In the genomic region with DNA sequence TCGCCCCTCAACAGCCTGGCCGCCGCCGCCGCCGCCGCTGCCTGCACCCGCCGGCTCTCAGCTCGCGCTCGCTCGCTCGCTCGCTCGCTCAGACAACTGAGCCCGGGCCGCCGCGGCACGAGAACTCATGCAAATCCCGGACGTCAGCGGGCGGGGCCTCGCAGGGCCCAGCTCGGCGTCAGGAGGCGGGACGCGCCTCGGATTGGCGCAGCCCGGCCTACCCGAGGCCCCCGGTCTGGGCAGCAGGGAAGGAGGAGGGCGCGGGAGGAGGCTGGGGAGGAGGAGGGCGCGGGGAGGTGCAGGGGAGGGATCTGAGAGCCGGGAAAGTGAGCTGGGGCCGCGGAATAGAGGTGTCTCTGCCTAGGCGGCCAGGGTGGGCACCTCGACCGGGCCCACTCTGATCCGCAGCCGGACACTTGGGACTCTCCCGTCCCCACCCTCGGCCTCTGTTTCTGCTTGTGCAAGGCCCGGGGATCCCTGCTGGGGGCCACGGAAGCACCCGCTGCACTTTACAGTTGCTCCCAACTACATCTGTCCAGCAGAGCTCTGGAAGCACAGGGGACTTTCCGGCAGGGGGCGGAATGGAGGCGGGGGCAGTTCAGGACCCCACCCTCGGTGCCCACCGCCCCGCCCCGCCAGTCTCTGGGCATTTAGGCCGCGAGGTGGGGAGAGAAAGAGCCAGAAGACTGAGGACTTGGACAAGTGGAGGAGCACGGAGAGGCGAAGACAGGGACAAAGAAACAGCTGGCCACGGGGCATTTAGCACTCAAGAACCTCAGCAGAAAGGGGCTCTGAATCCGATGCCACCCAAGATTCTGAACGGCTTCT, we compare ENCODE assay signal across 8 mouse cellular contexts. TPM values are rescaled to one million over a fixed set of nuclear protein-coding genes. Genes with fewer than 3 reads are reported as not detected.
A peak's percentile ranks its signal among the peaks of the same experiment; 100 is the strongest.
DNase-seq lines count a peak whose midpoint lies in the region; ATAC-seq and TF ChIP-seq lines count a peak whose summit lies in the region.

A gene (minus strand): TSS at position 78 of the 828 bp plus-strand sequence.

- peak within 1 kb of the TSS; percentile 94 to 99 for H3K27ac ChIP-seq in heart, embryonic 14.5 days (replicated peaks in 1 of 2; ENCODE audit: control insufficient read depth in 1 of 2, insufficient read depth in 1 of 2, low read depth in 2 of 2, low read length in 2 of 2)
- H3K27ac ChIP-seq in liver, embryonic 13.5 days = peak within 1 kb of the TSS; percentile 84
- peak within 1 kb of the TSS; percentile 99 for H3K27ac ChIP-seq in stomach, postnatal 0 days (replicated peaks)

- H3K4me1 ChIP-seq in heart, embryonic 14.5 days (ENCODE audit: control insufficient read depth in 2 of 2, insufficient read depth in 2 of 2, low read length in 2 of 2) = peaks cover 29 to 67% of the 10 kb centered on the region in 2 experiments
- peaks cover 72% of the 10 kb centered on the region for H3K4me1 ChIP-seq in liver, embryonic 13.5 days (replicated peaks)
- peaks cover 25% of the 10 kb centered on the region for H3K4me1 ChIP-seq in stomach, postnatal 0 days (replicated peaks; ENCODE audit: control insufficient read depth, insufficient read depth)

- peak; percentile 86 for ATAC-seq in heart, embryonic 14.5 days (ENCODE audit: insufficient number of reproducible peaks, insufficient read depth, low FRiP score, low read depth)
- peak; percentile 86 for ATAC-seq in liver, embryonic 13.5 days (ENCODE audit: low read depth)
- ATAC-seq in stomach, postnatal 0 days (ENCODE audit: low FRiP score, low TSS enrichment) = peak; percentile 91

- no peaks in the 10 kb centered on the region for H3K9me3 ChIP-seq in heart, embryonic 14.5 days (ENCODE audit: control insufficient read depth, low read length)
- no peaks in the 10 kb centered on the region for H3K9me3 ChIP-seq in liver, embryonic 13.5 days (replicated peaks)
- H3K9me3 ChIP-seq in stomach, postnatal 0 days (ENCODE audit: control insufficient read depth, low read length) = no peaks in the 10 kb centered on the region

- H3K4me2 ChIP-seq in heart, embryonic 14.5 days (ENCODE audit: low read length) = peak within 1 kb of the TSS; percentile 95
- H3K4me2 ChIP-seq in liver, embryonic 13.5 days = peak within 1 kb of the TSS; percentile 79
- H3K4me2 ChIP-seq in stomach, postnatal 0 days (replicated peaks; ENCODE audit: low read depth) = peak within 1 kb of the TSS; percentile 79

- peaks cover 18% of the 10 kb centered on the region for H3K36me3 ChIP-seq in heart, embryonic 14.5 days (ENCODE audit: control insufficient read depth, insufficient read depth, low read length)
- H3K36me3 ChIP-seq in liver, embryonic 13.5 days = peaks cover 10% of the 10 kb centered on the region
- peaks cover 4% of the 10 kb centered on the region for H3K36me3 ChIP-seq in stomach, postnatal 0 days (ENCODE audit: control insufficient read depth, insufficient read depth, low read length)

- peaks cover 30% of the 10 kb centered on the region for H3K27me3 ChIP-seq in heart, embryonic 14.5 days (ENCODE audit: control insufficient read depth, insufficient read depth, low read length)
- peaks cover 100% of the 10 kb centered on the region for H3K27me3 ChIP-seq in liver, embryonic 13.5 days
- H3K27me3 ChIP-seq in stomach, postnatal 0 days (ENCODE audit: control insufficient read depth, insufficient read depth, low read length) = no peaks in the 10 kb centered on the region; the same call in 1 of the 2 replicates

- H3K4me3 ChIP-seq in heart, embryonic 14.5 days (ENCODE audit: control insufficient read depth in 1 of 2, insufficient read depth in 1 of 2, low read depth in 1 of 2, low read length in 2 of 2) = peak within 1 kb of the TSS; percentile 91 to 94
- H3K4me3 ChIP-seq in liver, embryonic 13.5 days (replicated peaks) = peak within 1 kb of the TSS; percentile 71
- H3K4me3 ChIP-seq in stomach, postnatal 0 days (ENCODE audit: low read depth, low read length) = peak within 1 kb of the TSS; percentile 93

- TF ChIP-seq POLR2A in brain, embryonic 14.5 days (IDR thresholded peaks at IDR 0.05; ENCODE audit: borderline replicate concordance, extremely low read depth, insufficient read depth, insufficient read length, poor library complexity, severe bottlenecking) = peak; percentile 92

- H3K9ac ChIP-seq in heart, embryonic 14.5 days (ENCODE audit: low read length) = peak within 1 kb of the TSS; percentile 97
- H3K9ac ChIP-seq in liver, embryonic 13.5 days = peak within 1 kb of the TSS; percentile 81
- H3K9ac ChIP-seq in stomach, postnatal 0 days (ENCODE audit: low read length) = peak within 1 kb of the TSS; percentile 92

- WGBS in heart, embryonic 14.5 days = under 1% methylated on average over 62 of the region's 67 CpGs
- under 1% methylated on average over 67 of the region's 67 CpGs for WGBS in liver, embryonic 13.5 days (ENCODE audit: insufficient replicate concordance)
- WGBS in stomach, postnatal 0 days = 3% methylated on average over 53 of the region's 67 CpGs

- peak; percentile 97 for DNase-seq in CD4-positive, CD25-positive, alpha-beta regulatory T cell, adult 2 months (ENCODE audit: low read depth, low spot score)
- DNase-seq in brain, embryonic 14.5 days (ENCODE audit: low read depth) = peak; percentile 99
- peak; percentile 81 for DNase-seq in fibroblast of lung, adult 2 months (ENCODE audit: low read depth)
- peak; percentile 96 for DNase-seq in kidney, postnatal 14 days
- peak; percentile 72 for DNase-seq in liver, embryonic 13.5 days
- DNase-seq in neural tube, embryonic 10.5 days (ENCODE audit: extremely low spot score, low spot score) = peak; percentile 94
- DNase-seq in stomach, postnatal 0 days (ENCODE audit: low spot score) = peak; percentile 98

- no peak for TF ChIP-seq EP300 in stomach, postnatal 0 days (optimal IDR thresholded peaks at IDR 0.05)

- 0 out of 2 replicates have a peak, but pooled peaks have one; percentile 9 for TF ChIP-seq CTCF in brain, embryonic 14.5 days (IDR thresholded peaks at IDR 0.05; ENCODE audit: borderline replicate concordance, extremely low read depth, insufficient read depth, insufficient read length)
- TF ChIP-seq CTCF in stomach, postnatal 0 days (IDR thresholded peaks at IDR 0.05; ENCODE audit: low read depth) = peak; percentile 59

RNA-seq across cellular contexts. Expression of the gene that starts here (rescaled TPM):
- 30.0 and 34.7 TPM in 2 replicates for polyA plus RNA-seq in brain, embryonic 14.5 days (2012; rRNA removed)
- polyA plus RNA-seq in heart, embryonic 14.5 days (2014; fragmentation: Nextera tagmentation; extraction: Ambion mirVana) = 6.5 and 9.2 TPM in 2 replicates
- 2.0 and 2.4 TPM in 2 replicates for polyA plus RNA-seq in liver, embryonic 13.5 days (2015; fragmentation: Nextera tagmentation; extraction: Ambion mirVana)
- polyA plus RNA-seq in stomach, postnatal 0 days (2015; fragmentation: Nextera tagmentation; extraction: Ambion mirVana) = 9.6 and 11.2 TPM in 2 replicates

Comparison
In these comparisons a context has a peak if more than half of its experiments do, and no peak if none do; other contexts are left out.
1. Peak in every context shown above with its lines: DNase-seq, ATAC-seq, H3K4me3 ChIP-seq and H3K27ac ChIP-seq.